Mouse (Mus musculus): ENCODE results near the gene Trank1.

- TF ChIP-seq CHD2 (IDR thresholded peaks at IDR 0.05; ENCODE audit: low read depth, low read length) (no peak), MAFK (IDR thresholded peaks at IDR 0.05; ENCODE audit: insufficient read depth, low read depth, low read length) (no peak), ZC3H11A (IDR thresholded peaks at IDR 0.05; ENCODE audit: borderline replicate concordance, low read depth, low read length) (no peak)
These were observed 69.8 kb downstream of the Trank1 start for GRCm38 (mm10) chr9:111381056-111382025.

All from ES-E14 (cell line).